Mouse (Mus musculus) cerebellum, postnatal 10 days (tissue): ENCODE data around the gene Uqcc1.

Experiments
- DNase-seq, 2 experiments: peaks; one replicate each; pipeline ENCODE4 v3.0.0; 2021; ENCODE audit warnings: mixed read lengths in 2 of 2

Gene Uqcc1

GRCm38 (mm10) chr2:155811821-155812396 is 118.2 kb downstream of the Uqcc1 start:
- DNase-seq: peak; percentile 94 to 97

DNA sequence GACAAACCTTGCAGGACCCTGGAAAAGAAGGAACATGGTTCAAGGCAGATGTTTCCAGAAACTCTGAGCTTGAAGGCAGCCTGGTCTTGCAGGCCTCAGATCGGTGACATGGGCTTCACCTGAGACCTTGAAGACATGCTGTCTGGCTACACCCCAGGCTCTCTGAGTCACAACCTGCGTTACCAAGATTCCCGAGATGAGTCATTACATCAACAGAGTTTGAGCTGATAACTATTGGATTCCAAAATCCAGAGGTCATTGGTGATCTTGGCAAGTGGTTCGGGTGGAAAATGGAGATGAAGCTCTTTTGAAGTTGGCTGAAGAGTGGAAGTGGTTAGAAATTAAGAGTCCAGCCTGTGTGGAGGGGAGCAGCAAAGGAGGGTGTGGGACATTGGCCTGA is 120.5 kb downstream of the Uqcc1 start:
- DNase-seq: no peak

GRCm38 (mm10) chr2:155807408-155807807 is 122.7 kb downstream of the Uqcc1 start:
- peak; percentile 51 to 60 for DNase-seq

GRCm38 (mm10) chr2:155806548-155806947 is 123.6 kb downstream of the Uqcc1 start:
- DNase-seq: peak; percentile 88 to 90

GRCm38 (mm10) chr2:155805925-155806255 is 124.2 kb downstream of the Uqcc1 start:
- DNase-seq: peak in 1 of 2 experiments; percentile 41

- peak; percentile 99 for DNase-seq
Observed at GRCm38 (mm10) chr2:155805231-155805924, 124.7 kb downstream of the Uqcc1 start.

DNA sequence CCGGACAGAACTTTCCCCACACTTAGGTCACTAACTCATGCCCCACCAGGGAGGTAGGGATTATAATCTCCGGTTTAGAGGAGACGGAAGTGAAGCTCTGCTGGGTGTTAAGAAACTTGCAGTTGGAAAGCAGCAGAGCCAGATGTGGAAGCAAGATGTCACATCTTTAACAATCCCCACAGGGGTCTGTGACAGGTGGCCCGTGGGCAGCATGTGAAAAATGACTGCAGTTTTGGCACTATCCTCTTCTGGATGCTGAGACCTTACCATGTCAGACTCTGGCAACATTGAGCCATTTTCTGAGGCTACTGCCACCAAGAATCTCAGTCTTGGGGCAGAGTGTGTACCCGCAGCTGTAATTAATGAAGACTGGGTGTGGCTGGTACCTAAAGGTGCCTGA is 126.1 kb downstream of the Uqcc1 start:
- peak; percentile 54 for DNase-seq

DNA sequence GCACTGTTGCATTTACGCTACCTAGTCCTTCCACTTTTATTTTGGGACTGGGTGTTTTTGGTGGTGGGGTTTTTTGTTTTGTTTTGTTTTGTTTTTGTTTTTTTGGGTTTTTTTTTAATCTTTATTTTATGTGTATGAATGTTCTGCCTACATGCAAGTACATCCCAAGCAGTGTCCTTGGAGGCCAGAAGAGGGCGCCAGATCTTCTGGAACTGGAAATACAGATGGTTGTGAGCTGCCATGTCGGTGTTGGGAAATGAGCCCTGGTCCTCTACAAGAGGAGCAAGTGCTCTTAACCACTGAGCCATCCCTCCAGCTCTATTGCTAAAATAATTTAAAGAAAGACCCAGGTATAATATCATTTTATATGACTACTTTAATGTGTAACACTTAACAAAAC is 127.3 kb downstream of the Uqcc1 start:
- peak; percentile 67 to 71 for DNase-seq

- DNase-seq: peak in 1 of 2 experiments; percentile 59
Observed at GRCm38 (mm10) chr2:155798613-155799012, 131.5 kb downstream of the Uqcc1 start.
